Mouse (Mus musculus) liver (tissue): ENCODE results near the gene Runx1.

Experiments used
- DNase-seq: peaks from one replicate; pipeline ENCODE4 v3.0.0-alpha.2; 2020; ENCODE audit warnings: mixed read lengths

The Runx1 gene

DNA sequence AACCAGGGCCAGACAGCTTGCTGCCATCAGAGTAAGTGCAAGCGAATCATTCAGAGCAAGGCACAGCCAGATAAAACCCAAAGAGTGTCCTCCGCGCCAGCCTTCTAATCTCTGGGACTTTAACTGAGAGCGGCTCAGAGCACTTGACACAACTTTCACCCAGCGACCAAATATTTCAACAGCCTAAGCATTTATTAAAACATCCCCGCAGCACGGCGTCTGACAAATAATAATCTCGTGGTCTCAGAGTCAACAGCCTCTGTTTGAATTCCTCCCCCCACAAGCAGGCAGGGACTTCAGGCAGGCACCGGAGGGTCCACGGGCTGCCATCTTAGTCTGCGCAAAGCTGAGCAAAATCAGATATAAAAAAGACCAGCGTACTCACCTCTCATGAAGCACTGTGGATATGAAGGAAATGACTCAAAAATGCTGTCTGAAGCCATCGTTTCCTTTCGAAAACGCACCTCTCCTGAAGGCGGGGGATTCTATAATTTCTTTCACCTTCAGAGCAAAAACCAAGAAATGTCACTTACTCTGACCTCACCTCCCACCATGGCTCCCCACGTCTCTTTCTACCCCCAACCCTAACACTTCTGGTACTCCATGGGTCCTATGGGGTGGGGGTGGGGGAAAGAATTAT, 625 bp downstream of the Runx1 start:
- peak; percentile 70 for DNase-seq

DNA sequence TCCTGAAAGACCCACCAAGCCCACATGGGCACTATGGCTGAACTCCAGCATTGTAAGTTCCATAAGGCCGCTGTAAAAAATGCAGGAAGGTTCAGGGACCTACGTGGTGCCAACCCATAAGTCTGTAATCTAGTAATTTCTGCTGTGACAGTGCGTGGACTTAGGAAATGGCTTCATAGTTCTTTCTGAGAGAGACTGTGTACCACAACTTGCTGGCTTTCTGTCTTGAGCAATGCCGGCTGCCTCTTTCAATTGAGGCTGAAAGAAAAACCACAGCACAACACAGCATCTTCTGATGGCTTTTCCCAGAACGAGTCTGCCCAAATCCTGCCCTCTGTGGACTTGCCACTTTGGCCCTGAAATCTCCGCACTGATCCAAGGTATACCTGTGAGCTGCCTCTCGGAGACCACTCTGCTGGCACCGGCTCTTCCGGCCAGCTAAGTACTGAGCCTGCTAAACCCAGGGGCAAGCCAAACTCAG, 1.2 kb downstream of the Runx1 start:
- no peak for DNase-seq

DNA sequence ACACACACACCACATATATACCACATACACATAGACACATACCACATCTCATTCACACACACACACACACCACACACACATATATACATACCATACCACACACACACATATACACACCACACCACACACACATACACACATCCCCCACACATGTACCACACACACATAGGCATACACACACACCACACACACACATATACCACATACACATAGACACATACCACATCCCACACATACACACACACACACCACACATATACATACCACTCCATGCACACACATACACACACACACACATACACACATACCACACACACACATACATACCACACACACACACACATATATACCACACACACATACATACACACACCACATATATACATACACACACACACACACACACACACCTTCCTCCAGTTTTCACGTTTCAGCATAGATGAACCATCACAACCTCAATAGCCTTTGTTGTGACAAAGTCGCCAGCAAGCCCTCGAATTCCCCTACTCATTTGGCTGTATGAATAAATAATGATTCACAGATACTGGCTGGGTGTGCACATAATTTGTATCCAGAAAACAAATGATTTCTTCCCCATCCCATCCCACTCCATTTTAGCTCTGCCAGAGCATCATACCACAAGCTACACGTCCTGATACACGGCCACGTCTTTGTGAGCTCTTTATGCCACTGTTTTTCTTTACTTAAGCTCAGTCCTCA, 1.8 kb downstream of the Runx1 start:
- DNase-seq: no peak

DNA sequence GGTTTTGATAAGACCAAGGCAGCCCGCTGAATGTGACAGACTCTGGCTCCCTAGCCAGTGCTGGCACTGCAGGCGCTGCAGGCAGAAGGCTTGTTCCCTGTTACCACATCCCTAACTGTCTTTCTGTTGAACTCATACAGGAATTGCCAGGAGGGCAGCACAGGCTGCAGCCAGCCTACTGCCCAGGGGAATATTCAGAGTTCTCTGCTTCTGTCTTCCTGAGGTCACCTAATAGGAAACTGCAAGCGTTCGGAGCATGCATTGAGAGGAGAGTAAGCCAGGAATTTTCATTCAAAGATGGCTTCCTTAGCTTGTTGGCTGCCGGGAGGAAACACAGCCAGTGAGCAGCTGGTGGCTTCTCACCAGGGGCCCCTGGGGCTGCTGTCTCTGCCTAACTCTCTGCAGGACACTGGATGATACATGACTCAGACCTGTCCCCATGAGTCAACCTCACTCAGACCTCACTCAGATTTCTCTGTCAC, 2.5 kb downstream of the Runx1 start:
- peak; percentile 56 for DNase-seq

DNA sequence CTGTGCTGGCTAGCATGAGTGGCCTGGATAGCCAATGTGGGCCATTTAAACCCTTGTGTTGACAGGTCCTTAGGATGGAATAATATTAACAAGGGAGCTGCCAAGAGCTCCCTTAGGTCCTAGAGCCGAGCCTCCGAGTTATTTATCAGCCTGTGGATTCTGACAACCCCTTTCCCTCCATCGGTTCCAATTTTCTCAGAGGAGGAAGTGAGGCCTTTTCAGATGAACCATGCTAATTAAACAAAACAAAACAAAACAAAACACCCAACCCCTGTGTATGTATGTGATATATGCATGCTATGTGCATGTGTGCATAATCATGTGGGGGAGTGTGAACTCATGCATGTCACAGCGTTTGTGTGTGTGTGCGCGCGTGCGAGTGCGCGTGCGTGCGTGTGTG, 3.3 kb downstream of the Runx1 start:
- no peak for DNase-seq

DNA sequence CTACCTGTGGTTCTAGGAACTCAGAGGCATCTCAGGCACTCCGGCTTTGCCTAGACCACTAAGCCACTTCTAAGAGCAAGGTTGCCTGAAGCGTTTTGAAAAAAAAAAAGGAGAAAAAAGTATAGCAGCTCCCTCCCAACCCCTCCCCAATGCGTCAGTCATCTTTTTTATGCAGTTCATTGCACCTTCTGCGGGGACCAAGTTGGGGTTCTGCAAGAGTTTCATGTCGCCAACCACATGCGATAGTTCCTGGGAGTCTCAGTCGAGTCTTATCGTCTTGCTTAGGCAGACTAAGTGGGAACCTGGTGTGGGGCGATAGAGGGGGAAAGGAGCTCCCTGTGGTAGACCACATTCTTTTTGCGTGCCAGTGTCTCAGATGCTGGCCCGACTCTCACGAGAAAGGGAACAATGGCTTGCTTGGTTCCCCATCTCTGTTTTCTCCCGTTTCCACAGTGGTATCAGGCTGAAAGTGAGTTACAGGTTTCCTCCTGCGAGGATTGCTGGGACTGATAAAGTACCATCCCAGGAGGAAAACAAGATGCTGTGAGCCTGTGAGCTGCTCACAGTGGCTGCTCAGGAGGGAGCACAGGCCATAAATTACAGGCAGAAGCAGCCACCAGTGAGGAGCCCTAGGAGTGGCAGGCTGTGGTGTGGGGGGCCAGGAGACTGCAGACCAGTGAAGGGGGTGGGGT, 3.9 kb downstream of the Runx1 start:
- peak; percentile 84 for DNase-seq

DNA sequence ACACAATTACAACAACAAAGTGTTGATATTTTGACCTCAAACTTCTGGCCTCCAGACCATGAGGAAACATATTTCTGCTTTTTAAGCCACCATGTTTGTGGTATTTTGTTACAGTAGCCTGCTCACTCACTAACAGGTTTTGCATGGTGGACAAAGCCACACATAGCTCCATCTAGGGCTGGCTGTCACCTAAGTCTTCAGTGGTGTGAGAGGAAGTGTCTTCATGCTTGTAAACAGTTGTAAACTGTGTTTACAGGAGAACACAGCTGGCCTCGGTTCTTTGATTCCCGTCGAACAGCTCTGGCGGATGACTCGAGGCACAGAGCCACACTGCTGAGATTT, 4.4 kb downstream of the Runx1 start:
- DNase-seq: no peak

DNA sequence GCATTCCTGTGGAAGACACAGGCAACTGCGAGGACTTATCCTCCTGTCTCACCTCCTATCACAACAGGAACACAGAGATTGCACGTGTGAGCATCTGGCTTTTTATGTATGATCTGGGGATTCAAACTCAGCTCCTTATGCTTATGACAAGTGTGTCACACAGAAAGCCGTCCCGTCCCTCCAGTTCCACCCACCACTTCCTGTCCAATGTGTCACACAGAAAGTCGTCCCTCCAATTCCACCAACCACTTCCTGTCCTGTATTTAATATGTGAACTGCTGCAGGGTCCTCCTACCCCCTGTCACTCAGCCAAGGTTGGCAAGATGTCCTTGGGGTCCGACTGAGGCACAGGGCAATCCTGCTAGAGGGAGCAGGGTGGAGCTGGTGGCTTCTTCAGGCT, 5.5 kb downstream of the Runx1 start:
- DNase-seq: no peak

DNA sequence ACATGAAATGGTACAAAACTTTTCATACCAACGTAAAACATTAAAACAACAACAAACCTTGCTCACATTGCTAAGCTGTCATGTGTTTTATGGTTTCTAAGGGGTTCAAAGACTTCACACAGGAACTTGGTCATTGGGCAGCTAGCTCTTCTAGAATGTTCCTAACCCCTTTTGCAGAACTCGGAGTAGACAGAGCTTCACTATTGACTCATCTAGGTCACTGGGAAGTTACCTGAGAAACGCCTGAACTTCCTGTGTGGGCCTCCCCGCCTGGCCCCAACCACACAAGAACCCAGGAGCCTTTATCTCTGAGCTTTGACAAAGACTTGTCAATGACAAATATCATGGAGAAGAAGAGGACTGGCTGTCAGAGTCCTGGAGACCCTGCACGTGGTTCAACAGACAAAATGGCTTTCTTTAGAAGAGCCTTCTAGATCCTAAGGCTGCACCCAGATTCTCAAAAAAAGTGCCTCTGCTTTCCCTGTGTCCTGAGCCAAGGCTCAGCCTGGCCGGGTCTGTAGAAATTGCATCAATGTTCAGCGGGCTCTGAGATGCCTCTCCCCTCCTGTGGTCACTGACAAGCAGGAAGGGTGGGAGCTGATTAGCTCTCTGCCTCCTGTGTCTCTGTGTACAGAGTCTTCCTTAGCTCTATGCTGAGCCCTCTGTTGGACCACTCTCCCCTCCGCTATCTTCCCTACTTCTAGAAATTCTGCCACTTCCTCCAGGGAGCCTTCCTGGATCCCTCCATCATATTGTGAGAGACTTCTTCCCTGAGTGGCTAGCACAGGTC, 7.3 kb downstream of the Runx1 start:
- peak; percentile 48 for DNase-seq

DNA sequence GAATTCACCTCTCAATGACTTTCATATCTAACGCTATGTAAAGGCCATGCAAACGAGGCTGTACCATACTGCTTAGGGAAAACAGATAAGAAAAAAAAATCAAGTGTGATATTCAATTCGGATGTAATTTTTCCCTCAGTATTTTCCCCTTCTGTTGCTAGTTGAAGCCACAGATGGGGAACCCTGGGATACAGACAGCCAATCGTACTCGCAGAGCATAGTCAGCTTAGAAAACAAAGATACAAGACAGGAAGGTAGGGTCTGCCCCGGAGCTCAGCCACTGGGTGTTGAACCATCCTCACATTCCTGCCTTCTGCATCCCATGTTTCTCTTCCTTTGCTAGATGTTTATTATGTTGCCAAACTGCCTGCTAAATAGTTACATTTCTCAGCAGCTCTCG, 9.9 kb downstream of the Runx1 start:
- no peak for DNase-seq

DNA sequence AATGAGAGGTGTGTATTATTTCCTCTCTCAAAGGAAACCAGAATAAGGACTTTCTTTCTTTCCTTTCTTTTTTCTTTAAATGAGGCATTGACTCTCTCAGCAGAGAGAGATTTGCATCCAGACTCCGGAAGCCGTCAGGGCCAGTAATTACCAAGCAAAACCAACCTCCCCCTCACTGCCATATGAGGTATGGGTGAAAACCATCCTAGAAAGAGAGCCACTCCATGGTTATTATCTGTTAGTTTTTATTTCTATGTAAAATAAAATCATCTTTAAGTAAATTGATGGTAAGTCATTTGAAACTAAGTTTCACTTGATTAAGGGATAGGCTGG, 10.8 kb downstream of the Runx1 start:
- no peak for DNase-seq

DNA sequence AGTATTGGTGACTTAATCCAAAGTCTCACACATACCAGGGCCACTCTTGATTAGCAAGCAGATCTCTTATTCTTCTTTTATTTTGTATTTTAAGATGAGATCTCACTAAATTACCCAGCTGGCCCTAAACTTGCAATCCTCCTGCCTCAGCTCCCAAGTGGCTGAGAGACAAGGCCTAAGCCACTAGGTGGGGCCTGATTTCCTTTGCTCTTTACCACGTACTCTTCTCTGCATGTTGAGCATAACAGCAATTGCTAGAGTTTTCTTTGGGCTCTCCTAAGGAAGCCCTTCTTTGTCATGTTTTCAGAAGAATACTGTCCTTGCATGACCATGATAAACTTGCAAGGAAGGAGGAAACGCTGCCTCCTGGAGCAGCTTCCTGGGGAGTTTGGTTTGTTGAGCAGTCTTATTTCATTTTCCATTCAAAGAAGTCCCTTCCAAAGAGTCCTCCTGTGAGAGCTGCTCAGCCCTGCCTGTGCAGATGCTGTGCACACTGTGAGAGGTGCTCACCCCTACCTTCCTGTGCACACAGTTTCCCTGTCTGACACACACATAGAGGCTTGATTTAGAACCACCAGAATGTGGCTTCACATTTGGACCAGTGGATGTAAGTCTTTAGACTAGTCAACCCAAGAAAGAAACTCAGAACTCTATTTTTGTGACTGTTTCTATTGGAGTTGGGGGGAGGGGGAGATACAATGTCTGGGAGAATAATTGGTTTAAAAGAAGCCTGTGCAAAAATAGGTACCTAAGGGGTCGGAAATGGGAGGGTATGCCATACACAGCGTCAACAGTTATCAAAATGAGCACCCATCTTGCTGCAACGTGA, 11.4 kb downstream of the Runx1 start:
- DNase-seq: no peak

DNA sequence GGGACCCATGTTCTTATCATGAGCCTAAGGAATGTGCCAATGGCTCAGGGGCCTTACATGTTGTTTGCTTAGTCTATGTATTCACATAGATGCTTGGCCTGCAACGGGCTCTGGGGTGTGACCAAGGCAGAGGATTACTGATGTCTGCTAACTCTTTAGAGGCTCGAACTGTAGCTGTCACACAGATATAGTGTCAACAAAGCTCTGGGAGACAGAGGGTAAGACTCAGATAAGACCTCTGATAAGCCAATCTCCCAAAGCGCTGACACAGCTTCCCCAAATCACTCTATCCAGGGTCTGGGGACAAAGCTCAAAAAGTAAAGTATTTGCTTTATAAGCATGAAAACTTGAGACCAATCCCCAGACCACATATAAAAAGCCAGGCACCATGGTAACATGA, 13.5 kb downstream of the Runx1 start:
- peak; percentile 22 for DNase-seq

DNA sequence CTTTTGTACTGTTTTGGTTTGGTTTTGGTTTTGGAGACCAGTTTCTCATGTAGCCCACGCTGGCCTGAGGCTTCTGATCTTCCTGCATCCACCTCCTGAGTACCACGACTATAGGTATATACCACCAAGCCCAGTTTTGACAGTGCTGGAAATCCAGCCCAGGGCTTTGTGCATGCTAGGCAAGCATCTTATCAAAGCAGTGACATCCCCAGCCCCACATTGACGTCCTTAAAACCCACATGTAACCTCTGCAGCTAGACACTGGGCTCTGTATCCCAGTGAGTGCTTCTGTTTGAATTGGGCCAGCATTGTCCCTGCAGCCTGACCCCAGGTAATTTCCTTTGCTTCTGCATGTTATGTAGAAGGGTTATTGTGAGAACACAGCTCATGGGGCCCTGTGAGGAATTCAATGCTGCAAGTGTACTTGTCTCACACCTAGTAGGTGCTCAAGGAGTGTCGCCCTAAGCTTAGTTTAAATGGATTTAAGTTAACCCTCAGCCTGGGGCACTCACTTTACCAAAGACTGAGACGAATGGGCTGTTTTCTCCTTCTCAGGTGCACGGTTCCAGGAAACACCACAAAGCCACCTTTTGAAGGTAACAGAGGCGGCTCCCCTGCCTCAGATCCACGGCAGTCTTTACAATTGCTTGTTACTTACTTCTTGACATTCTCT, 15.2 kb downstream of the Runx1 start:
- no peak for DNase-seq

DNA sequence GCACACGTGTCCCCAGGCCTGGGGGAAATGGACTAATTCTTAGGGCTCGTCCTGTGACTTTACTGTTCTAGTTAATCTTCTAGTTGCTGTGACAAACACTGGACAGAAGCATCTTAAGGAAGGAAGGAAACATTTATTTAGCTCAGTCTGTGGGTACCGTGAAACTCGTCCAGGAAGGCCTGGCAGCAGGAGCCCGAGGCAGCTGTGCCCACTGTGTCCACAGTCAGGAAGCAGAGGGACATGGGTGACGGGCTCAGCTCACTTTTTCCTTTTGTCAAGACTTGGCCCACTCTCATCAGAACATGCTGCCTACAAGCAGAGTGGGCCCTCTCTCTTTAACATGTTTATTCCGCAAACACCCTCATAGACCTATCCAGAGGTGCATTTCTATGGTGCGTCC, 18.2 kb downstream of the Runx1 start:
- no peak for DNase-seq

DNA sequence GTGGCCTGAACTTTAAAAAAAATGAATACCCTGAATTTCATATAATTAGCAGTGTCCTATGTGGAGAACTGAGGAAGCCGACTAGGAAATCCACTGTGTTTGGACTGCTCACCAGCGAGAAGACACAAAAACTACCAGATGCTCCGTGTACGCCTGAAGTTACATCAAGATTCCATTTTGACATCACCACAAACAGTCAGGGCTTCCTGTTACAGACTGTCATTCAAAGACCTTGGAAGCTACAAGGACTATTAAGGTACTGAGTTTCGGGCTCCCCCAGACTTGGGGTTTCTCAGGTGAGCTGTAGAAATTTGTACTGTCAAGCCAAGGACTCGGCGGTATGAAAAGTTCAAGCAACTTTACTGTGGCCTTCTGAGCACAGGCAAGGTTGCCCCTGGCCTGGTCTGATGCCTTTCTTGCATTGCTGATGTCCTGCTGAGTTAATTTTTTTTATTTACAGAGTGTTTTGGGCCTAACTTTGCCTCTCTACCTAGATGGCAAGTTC, 22.8 kb downstream of the Runx1 start:
- DNase-seq: no peak

DNA sequence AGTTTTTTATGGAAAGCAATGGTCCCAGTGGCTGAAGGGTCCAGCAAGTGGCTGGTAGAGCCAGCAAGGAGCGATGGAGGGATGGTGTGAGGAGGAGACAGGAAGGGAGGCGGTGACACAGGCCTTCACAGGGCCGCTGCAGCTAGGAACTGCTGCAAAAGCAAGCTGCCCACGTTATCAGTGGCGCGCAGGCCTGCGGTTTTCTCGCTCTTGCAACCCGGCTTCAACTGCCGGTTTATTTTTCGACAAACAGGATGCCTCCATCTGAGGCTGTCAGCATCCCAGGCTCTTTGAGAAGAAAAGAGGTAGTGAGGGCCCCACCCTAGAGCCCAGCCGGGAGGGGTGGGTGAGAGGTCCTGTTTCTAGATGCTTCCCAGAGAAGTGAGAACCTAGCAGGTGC, 24.4 kb downstream of the Runx1 start:
- DNase-seq: peak; percentile 91

DNA sequence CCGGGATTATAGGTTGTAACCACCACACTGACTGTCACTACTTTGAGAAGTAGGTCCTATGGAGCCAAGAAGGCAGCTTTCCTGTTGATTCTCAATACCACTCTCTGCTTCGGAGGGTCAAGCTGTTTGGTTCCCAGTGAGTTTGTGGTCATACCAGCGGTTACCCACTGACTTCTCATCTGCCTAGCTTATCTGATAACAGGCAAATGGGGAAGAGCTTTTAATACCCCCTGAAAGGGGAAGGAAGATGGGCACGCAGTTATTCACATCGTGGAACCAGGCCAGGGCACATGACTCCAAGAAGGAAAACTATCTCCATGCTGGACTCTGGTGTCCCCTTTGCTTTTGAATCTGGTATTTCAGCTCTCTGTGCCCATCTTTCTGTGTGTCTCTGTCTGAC, 25.1 kb downstream of the Runx1 start:
- DNase-seq: peak; percentile 35

DNA sequence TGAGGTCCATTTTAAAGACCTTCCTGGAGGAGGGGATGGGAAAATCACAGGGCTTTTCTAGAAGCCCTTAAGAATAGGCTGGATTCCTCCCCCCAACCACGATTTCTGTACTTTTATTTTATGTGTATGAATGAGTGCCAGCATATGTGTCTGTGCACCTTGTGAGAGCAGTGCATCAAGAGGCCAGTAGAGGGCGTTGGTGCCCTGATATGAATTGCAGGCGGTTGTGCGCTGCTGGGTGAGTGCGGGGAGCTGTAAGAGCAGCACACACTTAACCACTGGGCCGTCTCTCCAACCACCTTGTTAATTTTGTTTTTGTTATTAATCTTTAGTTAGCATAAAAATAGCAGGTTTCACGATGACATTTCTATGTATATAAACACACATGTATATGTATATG, 26.0 kb downstream of the Runx1 start:
- peak; percentile 33 for DNase-seq

DNA sequence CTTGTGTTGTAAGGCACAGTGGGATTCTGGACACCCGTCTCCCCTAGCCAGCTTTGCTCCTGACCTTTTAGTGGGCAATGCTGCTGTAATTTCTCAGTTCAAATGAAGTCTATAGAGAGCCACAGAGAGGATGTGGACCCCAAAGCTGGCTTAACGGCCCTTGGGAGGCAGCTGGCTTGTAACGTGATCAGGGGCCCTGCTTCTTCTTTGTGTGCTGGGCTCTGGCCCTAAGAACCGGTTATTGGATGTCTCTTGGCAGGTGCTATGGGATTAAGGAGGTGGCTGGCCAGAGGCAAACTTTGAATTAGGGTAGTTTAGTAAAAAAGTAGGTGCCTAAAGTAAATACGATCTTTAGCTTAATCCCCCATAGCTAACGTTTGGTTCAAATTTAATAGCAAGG, 31.8 kb downstream of the Runx1 start:
- no peak for DNase-seq

DNA sequence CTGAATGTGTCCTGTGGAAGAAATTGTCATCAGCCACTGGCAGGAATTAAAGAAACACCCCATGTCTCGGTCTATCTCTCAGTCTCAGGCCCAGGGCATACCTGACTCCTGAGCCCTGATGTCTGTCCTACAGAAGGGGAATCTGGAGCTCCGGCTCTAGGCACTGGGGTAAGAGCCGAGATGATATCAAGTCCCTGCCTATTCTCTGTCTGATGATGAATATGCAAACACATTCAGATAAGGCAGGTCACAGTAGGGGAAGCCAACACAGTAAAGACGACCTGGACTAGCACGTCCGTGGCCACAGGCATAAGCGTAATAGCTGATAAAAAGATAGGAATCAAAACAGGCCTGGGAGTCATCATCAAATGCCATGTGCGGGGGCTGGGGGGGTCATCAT, 32.2 kb downstream of the Runx1 start:
- DNase-seq: no peak

DNA sequence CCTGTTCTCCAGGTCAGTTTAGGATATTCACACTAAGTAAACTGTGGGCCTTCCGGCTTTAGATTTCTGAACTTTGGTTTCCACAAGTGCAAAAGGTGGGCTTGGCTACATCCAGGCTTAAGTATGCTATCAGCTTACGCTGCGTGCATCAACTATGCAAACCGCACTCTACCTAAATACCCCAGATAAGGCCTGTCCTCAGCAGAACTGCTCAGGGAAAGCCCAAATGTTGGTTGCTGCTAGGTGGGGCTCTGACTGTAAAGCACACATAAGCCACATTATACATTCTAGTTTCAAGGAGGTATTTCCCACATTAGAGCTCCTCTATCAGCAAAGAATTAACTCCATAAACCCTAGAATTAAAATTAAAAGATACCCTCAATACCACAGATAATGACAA, 33.0 kb downstream of the Runx1 start:
- DNase-seq: no peak
